Mouse (Mus musculus) embryo, embryonic 11 days (tissue): ENCODE measurements around the gene Ryr1.
A peak's percentile ranks its signal among the peaks of the same experiment; 100 is the strongest.

Experiments used
- DNase-seq: peaks from one replicate; pipeline ENCODE4 v3.0.0-alpha.2; 2015

The Ryr1 gene

DNA sequence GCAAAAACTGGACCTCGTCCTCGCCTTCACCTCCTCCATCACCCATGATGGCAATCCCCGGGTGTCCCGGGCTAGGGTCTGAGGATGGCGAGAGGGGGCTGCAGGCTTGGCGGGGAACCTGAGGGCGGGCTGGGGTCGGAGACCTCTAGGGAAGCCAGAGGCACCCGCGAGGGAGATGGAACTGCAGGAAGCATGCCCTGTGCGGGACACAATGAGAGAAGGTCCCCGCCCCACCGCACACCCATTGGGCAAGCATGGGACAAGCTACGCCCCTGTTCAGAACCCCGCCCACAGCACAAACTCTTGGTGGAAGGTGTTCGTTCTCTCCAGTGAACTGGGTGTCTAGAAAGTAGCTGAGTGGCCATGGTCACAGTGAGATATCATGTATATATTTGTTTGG lies at the start of gene Ryr1:
Gene Ryr1 (minus strand): TSS at position 210 of the 400 bp plus-strand sequence.
- DNase-seq: peak; percentile 90

DNA sequence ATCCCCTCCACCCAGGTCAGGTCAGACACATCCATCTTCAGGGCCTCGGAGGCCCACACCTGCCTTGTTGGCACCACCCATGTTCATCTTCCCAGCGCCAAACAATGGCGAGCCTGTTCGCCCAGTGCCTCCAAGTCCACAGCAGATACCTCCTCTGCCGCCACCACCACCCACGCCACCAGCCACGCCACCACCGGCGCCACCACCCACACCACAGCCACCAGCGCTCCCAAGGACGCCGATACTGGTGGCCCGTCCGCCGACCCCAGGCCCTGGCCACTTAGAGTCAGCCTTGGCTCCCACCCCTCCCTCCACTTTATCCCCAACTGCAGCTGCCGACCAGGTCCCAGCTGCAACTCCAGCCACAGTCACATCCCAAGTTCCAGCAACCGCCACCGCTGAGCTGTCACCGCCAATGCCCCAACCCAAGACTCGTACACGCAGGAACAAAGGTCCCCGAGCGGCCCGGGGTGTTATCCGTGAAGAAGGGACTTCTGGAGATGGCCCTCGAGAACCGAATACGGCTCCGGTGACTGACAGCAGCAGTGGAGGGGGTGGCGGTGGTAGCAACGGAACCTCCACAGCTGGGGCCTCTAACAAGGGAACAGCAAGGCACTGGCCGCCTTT lies 47.5 kb upstream of the Ryr1 start:
- DNase-seq: no peak

DNA sequence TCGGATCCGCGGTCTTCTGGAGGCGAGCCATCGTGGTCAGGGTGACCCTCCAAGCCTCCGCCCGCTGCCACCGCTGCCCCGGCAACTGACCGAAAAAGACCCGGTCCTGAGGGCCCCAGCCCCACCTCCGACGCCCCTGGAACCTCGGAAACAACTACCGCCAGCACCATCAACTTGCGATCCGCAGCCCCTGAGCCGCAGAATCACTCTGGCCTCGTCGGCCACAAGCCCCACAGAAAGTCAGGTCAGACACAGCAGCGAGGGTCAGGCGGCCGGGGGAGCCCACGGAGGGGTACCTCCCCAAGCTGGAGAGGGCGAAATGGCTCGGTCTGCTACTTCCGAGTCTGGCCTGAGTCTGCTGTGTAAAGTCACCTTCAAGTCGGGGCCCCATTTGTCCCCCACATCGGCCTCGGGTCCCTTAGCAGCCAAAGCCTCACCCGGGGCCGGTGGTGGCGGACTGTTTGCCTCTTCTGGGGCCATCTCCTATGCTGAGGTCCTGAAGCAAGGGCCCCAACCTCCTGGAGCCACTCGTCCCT lies 46.7 kb upstream of the Ryr1 start:
- DNase-seq: no peak

DNA sequence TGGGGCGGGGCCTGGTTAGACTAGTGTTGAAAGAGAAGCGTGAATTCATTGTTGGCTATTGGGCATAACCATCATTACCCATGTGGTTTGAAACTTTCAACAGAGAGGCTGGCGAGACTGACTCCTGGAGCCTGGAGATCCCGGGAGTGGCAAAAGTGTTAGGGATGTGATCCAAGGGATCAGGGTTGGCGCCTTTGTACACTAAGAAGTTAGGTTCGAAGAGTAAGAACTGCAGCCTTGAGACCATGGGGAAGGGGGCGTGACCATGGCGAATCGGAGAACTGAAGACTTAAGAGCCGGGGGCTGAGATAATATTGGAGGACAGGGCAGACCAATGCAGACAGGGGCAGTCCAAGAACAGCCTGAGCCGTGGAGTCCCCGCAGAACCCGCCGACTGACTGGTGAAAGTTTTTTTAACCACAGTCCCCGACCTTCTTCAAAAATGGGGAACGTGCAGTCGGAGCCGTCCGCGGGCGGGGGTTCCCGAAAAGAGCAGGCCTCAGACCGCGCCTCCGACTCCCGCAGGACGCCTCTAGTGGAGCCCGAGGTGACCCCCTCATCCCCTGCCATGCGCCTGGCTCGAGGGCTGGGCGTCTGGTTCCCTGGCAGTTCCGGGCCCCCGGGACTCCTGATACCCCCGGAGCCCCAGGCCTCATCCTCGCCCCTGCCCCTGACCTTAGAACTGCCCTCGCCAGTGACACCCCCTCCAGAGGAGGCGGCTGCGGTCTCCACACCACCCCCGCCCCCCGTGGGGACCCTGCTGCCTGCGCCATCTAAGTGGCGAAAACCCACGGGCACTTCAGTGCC lies 46.0 kb upstream of the Ryr1 start:
- DNase-seq: peak; percentile 62

DNA sequence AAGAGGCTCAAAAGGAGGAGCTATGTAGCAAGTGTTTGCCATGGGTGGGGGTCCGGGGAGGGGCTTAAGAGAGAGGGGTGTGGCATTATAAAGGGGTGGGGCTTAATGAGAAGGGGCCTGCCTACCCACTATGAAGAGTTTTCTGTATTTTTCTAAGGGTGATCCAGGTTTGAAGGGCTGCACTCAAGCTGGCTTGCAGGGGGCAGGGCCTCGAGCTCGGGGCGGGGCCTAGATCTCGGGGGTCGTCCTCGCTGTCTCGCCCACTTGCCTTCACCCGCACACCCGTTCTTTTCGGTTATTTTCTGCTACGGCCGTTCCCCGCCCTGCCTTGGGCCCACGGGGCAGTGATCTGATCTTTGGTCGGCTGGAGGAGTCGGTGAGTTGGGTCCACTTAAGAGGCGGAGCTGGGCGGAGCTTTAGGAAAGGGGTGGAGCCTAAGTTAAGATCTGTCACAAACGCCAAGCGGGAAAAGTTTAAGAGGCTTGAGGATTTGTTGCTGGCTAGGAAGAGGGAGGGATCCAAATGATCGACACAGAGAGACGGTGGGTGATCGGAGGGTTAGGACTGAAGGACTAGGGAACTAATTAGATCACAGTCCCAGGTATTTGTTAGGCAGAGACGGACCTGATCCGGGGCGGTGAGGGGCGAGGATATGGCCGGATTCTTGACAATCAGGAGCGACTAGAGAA lies 45.2 kb upstream of the Ryr1 start, which contains the start of the genes Ggn and Spred3:
Gene Ggn (plus strand): TSS at position 145 of the 689 bp plus-strand sequence.
Gene Spred3 (minus strand): TSS at position 346 of the 689 bp plus-strand sequence.
- DNase-seq: peak; percentile 85

DNA sequence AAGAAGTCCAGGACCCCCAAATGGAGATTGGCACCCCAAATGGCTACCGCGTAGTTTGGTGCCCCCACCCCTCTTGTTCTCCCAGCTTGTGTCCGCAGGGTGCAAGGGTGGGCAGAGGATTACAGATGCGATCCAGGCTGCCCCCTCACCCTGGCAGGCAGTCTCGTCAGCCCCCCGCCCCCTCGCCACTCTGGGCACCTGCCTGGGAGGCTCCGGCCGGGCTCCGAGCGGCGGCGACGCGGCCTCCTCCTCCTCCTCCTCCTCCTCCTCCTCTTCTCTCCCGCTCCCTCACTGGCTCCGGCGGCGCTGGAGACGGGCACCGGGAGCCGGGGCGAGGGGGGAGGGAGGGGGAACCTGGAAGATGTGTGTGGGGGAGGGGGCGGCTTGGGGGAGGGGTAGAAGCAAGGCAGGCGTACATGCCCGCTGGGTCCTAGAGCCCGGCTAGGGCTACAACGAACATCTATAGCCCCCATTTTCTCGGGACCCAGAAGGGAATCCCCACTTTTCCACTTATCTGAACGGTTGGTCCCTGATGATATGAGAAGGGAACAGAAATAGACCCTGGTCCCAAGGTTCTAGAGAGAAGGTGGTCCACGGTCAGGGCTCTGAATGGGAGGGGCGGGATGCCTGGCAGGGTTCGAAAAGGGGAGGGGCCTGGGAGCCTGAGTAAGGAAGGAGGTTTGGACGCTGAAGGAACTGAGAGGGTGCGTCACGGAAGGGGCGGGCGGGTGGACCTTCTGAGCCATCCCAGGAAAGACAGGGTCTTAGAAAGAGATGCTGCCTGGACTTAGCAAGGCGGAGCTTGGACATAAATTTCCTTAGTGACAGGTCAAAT lies 44.5 kb upstream of the Ryr1 start:
- DNase-seq: peak; percentile 92

DNA sequence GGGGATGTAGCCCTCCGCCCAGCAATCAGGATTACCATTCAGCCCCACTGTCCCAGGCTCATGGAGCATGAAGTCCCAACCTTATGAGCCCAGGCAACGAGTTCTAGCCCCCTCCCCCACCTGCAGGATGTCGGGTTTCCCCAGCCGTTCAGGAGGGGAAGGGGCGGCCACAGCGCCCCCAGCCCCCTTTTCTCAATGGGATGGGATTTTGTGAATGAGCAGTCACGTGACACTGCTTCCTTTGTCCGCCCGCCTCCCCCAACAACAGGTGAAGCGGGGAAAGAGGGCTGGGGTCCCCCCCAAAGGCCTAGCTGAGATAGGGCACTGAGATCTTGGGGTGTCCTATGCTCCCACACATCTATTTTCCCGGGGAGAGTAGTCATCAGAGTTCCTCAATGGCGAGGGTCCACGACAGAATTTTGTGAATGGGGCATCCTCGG lies 43.8 kb upstream of the Ryr1 start:
- peak; percentile 71 for DNase-seq

DNA sequence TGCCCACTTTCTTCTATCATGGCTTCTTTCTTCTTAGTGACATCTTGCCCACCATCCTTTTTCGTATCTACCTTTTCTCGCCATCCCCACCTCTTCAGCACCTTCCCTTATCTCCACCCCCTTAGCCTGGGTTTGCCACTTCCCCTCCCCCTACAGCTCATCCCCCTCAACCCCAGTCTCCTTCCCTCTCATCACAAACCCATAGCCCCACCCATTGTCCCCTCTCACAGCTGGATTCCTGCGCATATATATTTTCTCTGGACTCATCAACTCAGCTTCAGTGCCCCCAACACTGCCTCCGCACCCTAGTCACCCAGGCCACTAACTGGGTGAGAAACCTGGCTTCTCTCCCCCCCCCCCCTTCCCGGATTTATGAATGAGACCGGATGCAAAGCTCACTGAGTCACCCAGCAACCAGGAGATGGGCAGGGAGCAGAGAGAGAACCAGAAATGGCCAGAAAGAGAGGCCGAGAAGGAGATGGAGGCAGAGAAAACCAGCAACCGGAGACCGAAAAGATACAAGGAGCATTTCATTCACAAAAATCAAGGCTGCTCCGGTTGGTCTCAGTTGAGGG lies 43.2 kb upstream of the Ryr1 start:
- DNase-seq: no peak

DNA sequence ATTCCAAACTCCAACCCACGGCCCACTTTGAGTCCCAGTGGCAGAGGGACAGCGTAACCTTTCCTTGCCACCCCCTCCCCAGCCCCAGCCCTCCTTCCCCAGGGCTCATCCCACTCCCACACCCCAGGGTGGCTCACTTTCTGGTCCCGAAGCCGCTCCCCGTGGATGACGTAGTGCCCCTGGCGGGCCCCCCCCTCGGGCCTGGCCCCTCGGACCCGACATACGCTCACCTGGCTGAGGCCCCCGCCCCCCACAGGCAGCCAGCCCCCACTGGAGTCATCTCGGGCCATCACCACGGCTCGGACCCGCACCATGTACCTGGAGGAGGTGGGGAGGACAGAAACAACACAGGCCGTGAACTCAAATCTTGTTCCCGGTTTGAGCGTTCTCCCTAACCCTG lies 42.7 kb upstream of the Ryr1 start:
- DNase-seq: no peak

DNA sequence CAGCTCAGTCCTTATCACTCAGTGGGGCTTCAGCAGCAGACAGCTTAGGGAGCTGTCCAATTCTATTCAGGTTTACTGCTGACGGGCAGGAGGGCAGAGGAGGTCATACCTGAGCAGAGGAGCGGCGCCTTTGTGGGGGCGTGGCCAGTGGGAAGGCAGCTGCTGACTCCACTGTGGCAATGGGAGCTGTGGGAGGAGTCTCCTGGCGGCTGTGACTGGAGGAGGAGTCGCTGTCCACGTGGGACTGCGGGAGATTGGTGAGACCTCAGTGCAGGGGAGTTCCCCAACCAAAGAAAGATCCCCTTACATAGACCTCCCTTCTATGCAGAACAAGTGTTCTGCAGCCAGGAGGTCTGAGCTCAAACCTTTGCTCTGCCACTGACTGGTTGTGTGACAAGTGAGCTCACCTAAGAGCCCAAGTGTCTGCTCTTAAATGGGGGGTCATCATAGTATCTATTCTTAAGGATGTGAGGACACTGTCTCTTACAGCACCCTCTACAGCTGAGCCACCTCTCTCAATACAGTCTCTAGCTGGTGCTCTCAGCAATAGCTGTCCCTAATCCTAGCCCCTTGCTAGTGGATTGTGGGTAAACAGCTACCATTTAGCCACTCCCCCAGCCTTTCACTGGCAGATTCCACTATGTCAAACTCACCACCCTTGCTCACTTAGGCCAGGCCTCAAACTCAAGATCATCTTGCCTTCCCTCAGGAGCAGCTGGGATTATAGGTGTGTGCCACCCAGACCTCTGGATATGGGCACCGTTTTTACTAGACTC lies 38.0 kb upstream of the Ryr1 start:
- peak; percentile 47 for DNase-seq

DNA sequence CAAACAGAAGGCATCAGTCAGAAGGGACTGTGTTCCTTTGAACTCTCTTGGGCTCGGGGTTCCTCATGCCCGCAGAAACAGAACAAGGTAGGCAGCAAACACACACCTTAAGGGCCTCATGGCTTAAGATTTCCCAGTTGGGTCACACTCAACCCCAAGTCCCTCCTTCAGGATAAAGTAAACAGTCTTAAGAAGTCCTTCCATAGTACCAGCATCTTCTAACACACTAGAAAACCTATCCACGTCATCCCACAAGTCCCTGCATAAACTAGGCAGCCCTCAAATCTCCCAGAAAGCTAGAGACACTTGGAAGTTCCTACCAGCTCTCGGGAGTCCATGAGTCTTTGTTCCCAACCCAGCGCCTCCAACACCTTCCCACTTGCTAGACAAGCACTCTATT lies 37.3 kb upstream of the Ryr1 start:
- no peak for DNase-seq

DNA sequence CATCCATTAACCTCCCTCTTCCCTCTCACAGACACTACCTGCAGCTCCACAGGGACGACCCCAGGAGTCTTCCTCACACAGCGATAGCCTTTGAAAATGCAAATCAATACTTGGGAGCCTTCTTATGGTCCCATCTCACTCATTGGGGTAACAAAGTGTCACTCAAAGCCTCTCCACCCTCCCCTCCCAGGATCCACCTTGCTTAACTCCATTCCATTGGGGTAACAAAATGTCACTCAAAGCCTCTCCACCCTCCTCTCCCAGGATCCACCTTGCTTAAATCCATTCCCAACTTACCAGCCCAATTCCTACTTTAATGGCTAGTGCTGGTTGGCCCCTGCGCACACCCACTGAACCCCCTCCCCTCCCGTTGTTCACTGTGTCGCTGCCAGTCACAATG lies 33.3 kb upstream of the Ryr1 start:
- no peak for DNase-seq

DNA sequence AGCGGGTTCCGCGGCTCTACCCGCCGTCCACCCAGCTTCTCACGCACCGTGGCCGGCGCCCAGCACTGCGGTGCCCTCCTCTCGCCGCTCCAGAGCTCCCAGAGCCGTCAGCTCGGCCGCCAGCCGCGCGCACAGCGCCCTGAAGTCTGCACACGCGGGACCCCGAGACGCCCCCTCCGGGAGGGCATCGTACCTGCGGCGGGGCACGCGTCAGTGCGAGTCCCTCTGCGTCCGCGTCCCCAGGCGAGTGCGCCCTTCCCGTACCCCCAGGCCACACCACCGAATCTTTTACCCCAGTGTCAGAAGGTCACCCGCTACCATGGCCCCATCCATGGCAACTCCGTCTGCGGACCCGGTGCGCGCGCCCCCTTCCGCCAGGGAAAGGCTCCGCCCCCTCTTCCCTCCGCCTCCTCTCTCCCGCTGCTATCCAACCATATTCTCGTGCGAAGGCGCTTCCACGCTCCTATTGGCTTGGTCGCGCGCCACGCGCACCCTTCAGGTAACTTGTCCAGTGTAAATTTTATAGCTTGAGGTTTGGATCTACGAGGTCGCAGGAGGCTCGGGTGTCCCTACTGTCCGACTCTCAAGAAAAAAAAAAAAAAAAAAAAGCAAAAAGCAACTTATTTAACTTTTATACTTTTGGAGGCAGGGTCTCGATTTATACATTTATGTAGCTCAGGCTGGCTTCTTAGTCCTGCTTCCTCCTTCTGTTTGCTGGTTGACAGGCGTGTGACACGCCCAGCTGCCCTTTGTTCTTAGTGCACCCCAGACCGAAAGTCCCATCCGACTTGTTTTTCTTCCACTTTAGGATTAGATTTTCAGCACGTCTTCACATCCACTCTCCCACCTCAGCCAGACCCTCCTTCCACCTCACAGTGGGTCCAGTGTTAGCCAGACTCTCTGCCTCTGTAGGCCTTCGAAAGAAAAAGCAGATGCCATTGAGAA lies 31.1 kb upstream of the Ryr1 start, which contains the start of gene Fam98c:
Gene Fam98c (minus strand): TSS at position 397 of the 945 bp plus-strand sequence.
- peak; percentile 92 for DNase-seq

DNA sequence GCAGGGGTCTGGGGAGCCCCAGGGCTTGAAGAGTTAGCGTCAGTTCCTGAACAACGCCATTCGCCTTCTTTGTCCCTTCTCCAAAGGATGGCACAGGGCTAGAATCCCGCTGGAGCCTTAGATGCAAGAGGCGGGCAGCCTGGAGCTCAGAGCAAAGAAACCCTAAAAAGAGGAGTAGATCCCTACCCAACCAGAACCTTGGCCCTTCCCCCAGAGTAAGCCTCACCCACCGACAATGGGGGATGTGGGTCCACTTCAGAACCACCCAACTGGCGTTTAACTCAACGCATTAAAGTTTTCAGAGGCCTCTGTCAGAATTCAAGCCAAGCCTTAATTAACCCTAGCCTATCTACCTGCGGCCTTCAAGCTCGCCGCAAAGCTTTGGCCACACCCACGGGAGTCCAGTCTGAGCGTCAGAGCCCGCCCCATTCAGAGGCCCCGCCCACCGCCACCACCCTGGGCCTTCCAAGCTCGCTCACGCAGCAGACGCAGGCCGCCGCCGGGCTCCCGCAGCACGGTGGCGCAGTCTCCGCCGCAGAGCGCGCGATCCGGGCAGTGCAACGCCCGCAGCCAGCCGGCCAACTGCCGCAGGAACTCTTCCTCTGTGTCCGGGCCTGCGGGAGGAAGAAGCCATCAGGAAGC lies 30.3 kb upstream of the Ryr1 start:
- peak; percentile 92 for DNase-seq

DNA sequence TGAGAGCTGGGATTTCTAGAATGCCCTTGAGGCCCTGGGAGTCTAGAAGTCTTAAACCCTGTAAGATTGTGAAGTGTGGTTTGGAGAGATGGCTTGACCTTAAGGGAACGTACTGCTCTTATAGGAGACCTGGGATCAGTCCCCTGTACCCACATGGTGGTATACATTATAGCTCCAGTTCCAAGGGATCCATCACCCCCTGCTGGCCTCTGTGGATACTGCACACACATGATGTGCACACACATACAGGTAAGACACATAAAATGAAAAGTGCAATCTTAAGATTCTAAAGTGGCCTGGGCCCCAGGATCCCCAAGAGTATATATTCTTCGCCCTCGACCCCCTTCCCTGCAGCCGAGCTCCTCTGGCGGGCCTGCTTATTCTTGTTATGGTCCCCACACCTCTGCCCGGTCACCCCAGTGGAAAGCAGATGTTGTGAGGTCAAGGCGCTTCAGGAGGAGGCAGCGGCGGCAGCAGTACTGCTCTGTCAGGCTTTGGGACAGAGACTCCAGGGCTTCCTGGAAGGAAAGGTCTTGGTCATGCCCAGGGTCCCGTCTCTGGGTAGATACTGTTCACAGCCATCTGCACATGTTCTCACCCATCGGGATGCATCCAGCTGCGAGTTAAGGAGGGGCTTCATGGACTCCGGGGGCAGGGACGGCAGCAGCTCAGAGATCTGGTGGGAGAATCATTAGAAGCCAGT lies 29.2 kb upstream of the Ryr1 start:
- no peak for DNase-seq

DNA sequence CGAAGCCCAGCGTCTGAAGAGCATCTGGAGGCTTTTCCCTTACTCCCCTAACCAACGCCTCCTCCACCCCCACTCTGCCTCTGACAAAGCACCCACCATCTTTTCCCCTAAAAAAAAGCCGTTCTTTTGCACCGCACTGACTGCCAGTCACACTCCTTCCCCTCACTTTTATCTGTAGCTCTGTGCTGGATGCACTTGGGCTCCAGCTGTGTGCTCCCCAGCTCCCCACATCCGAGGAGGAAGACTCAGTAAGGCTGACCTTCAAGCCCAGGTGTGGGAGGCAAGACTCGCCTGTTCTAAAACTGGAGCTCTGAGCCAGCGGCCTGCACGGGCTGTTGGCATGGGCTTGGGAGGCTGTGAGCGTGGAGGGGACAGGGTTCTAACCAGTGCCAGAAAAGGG lies 26.5 kb upstream of the Ryr1 start:
- no peak for DNase-seq

DNA sequence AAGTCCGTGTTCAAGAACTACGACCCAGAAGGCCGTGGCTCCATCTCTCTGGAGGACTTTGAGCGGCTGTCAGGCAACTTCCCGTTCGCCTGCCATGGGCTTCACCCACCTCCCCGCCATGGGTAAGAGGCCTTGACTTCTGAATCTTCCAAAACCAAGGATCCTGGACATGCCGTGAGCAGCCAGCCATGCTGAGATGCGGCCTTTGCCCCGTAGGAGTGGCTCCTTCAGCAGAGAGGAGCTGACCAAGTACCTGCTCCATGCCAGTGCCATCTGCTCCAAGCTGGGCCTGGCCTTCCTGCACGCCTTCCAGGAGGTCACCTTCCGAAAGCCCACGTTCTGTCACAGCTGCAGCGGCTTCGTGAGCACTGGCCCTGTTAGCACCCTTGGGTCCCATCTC lies 23.8 kb upstream of the Ryr1 start:
- no peak for DNase-seq

DNA sequence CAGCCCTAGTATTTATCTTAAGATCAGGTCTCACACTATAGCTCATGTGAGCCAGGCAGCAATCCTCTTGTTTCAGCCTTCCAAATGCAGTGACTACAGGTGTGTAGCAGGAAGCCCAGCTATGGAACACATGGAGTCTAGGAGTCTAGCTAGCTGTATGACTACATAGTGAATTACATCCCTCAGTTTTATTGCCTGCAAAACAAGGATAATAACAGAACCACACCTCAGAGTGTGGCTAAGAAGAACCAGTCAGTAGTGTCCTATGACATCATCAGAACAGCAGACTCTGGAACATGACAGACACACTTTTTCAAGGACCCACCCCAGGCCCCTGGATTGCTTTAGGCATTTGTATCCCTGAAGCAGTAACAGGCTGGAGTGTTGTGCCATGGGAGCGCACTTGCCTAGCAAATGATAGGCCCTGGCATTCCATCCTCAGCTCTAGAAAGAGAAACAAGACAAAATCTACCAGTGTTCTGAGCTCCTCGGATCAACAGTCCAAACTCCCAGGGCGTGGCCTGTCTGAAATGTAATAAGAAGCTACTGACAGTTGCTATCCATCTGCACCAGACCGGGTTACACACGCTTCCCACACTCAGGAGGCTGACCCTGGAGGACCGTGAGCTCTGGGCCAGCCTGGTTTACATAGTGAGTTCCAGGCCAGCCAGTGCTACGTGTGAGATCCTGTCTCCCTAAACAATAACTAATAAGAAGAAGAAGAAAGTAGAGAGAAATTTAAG lies 21.8 kb upstream of the Ryr1 start:
- no peak for DNase-seq
